In genomic region chr16:18686916-18687315, GRCm38 (mm10) we compare ENCODE assay signal across 8 mouse cellular contexts. TPM values are rescaled to one million over a fixed set of nuclear protein-coding genes. Genes with fewer than 3 reads are reported as not detected.
DNase-seq lines count a peak whose midpoint lies in the region; ATAC-seq and TF ChIP-seq lines count a peak whose summit lies in the region.

No protein-coding gene starts in this region.

- WGBS in forebrain, embryonic 11.5 days, result 1% methylated on average over 16 of the region's 17 CpGs
- WGBS in heart, embryonic 15.5 days, result under 1% methylated on average over 17 of the region's 17 CpGs
- WGBS in liver, embryonic 13.5 days (ENCODE audit: insufficient replicate concordance), result under 1% methylated on average over 17 of the region's 17 CpGs
- WGBS in stomach, embryonic 15.5 days, result 1% methylated on average over 16 of the region's 17 CpGs

- TF ChIP-seq RAD21 in CH12.LX (IDR thresholded peaks at IDR 0.05; ENCODE audit: low read depth, low read length), result no peak

- no peak overlapping the region for H3K4me3 ChIP-seq in CH12.LX (replicated peaks in 1 of 3; ENCODE audit: low read depth in 2 of 3, low read length in 2 of 3, poor library complexity in 1 of 3)
- peak overlapping the region; percentile 21 for H3K4me3 ChIP-seq in brown adipose tissue, adult 24 weeks (ENCODE audit: insufficient read depth, low read depth, low read length)
- peak overlapping the region; percentile 14; the same call in 1 of the 2 replicates for H3K4me3 ChIP-seq in forebrain, embryonic 11.5 days (ENCODE audit: low read depth, low read length)
- H3K4me3 ChIP-seq in heart, embryonic 15.5 days, result peak overlapping the region; percentile 30
- H3K4me3 ChIP-seq in liver, embryonic 13.5 days (replicated peaks), result no peak overlapping the region; the same call in 1 of the 2 replicates
- H3K4me3 ChIP-seq in stomach, embryonic 15.5 days (replicated peaks), result peak overlapping the region; percentile 18

- H3K27ac ChIP-seq in CH12.LX (ENCODE audit: insufficient read depth, low read depth), result no peak overlapping the region
- H3K27ac ChIP-seq in brown adipose tissue, adult 24 weeks (replicated peaks; ENCODE audit: low read depth, low read length), result peak overlapping the region; percentile 82
- H3K27ac ChIP-seq in forebrain, embryonic 11.5 days (ENCODE audit: low read depth, low read length), result peak overlapping the region; percentile 46; the same call in 1 of the 2 replicates
- peak overlapping the region; percentile 67 for H3K27ac ChIP-seq in heart, embryonic 15.5 days
- H3K27ac ChIP-seq in liver, embryonic 13.5 days, result no peak overlapping the region
- H3K27ac ChIP-seq in stomach, embryonic 15.5 days, result peak overlapping the region; percentile 57

- no peaks in the 10 kb centered on the region for H3K36me3 ChIP-seq in CH12.LX (replicated peaks in 1 of 2; ENCODE audit: control insufficient read depth in 1 of 2, insufficient read depth in 1 of 2, low read length in 1 of 2)
- H3K36me3 ChIP-seq in forebrain, embryonic 11.5 days (ENCODE audit: control insufficient read depth, insufficient read depth, low read length), result no peaks in the 10 kb centered on the region
- H3K36me3 ChIP-seq in heart, embryonic 15.5 days, result no peaks in the 10 kb centered on the region
- no peaks in the 10 kb centered on the region for H3K36me3 ChIP-seq in liver, embryonic 13.5 days
- H3K36me3 ChIP-seq in stomach, embryonic 15.5 days, result no peaks in the 10 kb centered on the region

- peaks cover 0 to 10% of the 10 kb centered on the region in 2 experiments; a peak in 2 of 4 replicates for H3K4me1 ChIP-seq in CH12.LX (ENCODE audit: control insufficient read depth in 1 of 2, insufficient read depth in 2 of 2)
- H3K4me1 ChIP-seq in brown adipose tissue, adult 24 weeks (ENCODE audit: control insufficient read depth, insufficient read depth, insufficient read length, low read length), result peaks cover 3% of the 10 kb centered on the region
- H3K4me1 ChIP-seq in forebrain, embryonic 11.5 days (replicated peaks; ENCODE audit: control insufficient read depth, insufficient read depth, low read length), result peaks cover 7% of the 10 kb centered on the region; the same call in 1 of the 2 replicates
- H3K4me1 ChIP-seq in heart, embryonic 15.5 days (replicated peaks), result peaks cover 18% of the 10 kb centered on the region
- H3K4me1 ChIP-seq in liver, embryonic 13.5 days (replicated peaks), result peaks cover 14% of the 10 kb centered on the region
- H3K4me1 ChIP-seq in stomach, embryonic 15.5 days, result peaks cover 9% of the 10 kb centered on the region

- H3K9me3 ChIP-seq in CH12.LX (replicated peaks; ENCODE audit: low read length), result peaks cover 15% of the 10 kb centered on the region
- H3K9me3 ChIP-seq in forebrain, embryonic 11.5 days (ENCODE audit: control insufficient read depth, low read length), result no peaks in the 10 kb centered on the region
- H3K9me3 ChIP-seq in heart, embryonic 15.5 days (replicated peaks), result no peaks in the 10 kb centered on the region
- H3K9me3 ChIP-seq in liver, embryonic 13.5 days (replicated peaks), result no peaks in the 10 kb centered on the region
- H3K9me3 ChIP-seq in stomach, embryonic 15.5 days, result no peaks in the 10 kb centered on the region

- DNase-seq in CH12.LX (ENCODE audit: extremely low read depth), result peak; percentile 79
- DNase-seq in forebrain, embryonic 11.5 days (ENCODE audit: low spot score), result peak; percentile 90
- DNase-seq in kidney, postnatal 25 days, result peak; percentile 86 to 94
- DNase-seq in liver, embryonic 13.5 days, result peak; percentile 42
- peak; percentile 91 for DNase-seq in neural tube, embryonic 10.5 days (ENCODE audit: extremely low spot score, low spot score)

- H3K79me2 ChIP-seq in CH12.LX (replicated peaks; ENCODE audit: control insufficient read depth, extremely low read depth, insufficient read depth, poor library complexity, severe bottlenecking), result no peaks in the 10 kb centered on the region

- no peak overlapping the region for H3K4me2 ChIP-seq in CH12.LX (ENCODE audit: insufficient read depth, low read depth, poor library complexity, severe bottlenecking)
- H3K4me2 ChIP-seq in forebrain, embryonic 11.5 days (ENCODE audit: low read depth, low read length, severe bottlenecking), result peak overlapping the region; percentile 45
- H3K4me2 ChIP-seq in heart, embryonic 15.5 days, result peak overlapping the region; percentile 61
- H3K4me2 ChIP-seq in liver, embryonic 13.5 days, result peak overlapping the region; percentile 47
- peak overlapping the region; percentile 51 for H3K4me2 ChIP-seq in stomach, embryonic 15.5 days

- TF ChIP-seq EP300 in CH12.LX (IDR thresholded peaks at IDR 0.05; ENCODE audit: low read length), result no peak

- dilution Hi-C loops in CH12.LX (cut with MboI; ENCODE audit: extremely low pct_ligation_motif_present, extremely low pct_unique_long_range_greater_than_20kb, low sequenced_read_pairs), result no loop called here

- TF ChIP-seq CTCF in CH12.LX (conservative IDR thresholded peaks at IDR 0.05 in 1 of 2, IDR thresholded peaks at IDR 0.05 in 1 of 2; ENCODE audit: low read depth in 2 of 2, low read length in 2 of 2), result no peak

- no peaks in the 10 kb centered on the region for H3K27me3 ChIP-seq in CH12.LX (replicated peaks)
- H3K27me3 ChIP-seq in forebrain, embryonic 11.5 days (ENCODE audit: control insufficient read depth, insufficient read depth, low read length), result no peaks in the 10 kb centered on the region
- H3K27me3 ChIP-seq in heart, embryonic 15.5 days, result no peaks in the 10 kb centered on the region
- peaks cover 9% of the 10 kb centered on the region for H3K27me3 ChIP-seq in liver, embryonic 13.5 days
- H3K27me3 ChIP-seq in stomach, embryonic 15.5 days (replicated peaks), result no peaks in the 10 kb centered on the region

- in situ Hi-C loops in CH12.LX (cut with MboI; ENCODE audit: low pct_ligation_motif_present, low pct_unique_long_range_greater_than_20kb, low sequenced_read_pairs), result loop anchor here (25.0 kb wide), 2 partner anchors 400 to 575 kb away; no protein-coding TSS in a partner anchor

- TF ChIP-seq POLR2A in CH12.LX (IDR thresholded peaks at IDR 0.05; ENCODE audit: low read depth, low read length), result no peak

- no peak overlapping the region for H3K9ac ChIP-seq in CH12.LX (ENCODE audit: insufficient read depth, low read depth)
- H3K9ac ChIP-seq in forebrain, embryonic 11.5 days (ENCODE audit: low read length), result peak overlapping the region; percentile 37; the same call in 1 of the 2 replicates
- peak overlapping the region; percentile 49 for H3K9ac ChIP-seq in heart, embryonic 15.5 days
- H3K9ac ChIP-seq in liver, embryonic 13.5 days, result no peak overlapping the region
- no peak overlapping the region for H3K9ac ChIP-seq in stomach, embryonic 15.5 days

- peak; percentile 92 for ATAC-seq in forebrain, embryonic 11.5 days (replicated peaks; ENCODE audit: low FRiP score)
- ATAC-seq in heart, embryonic 15.5 days (replicated peaks; ENCODE audit: insufficient number of reproducible peaks, insufficient read depth, low FRiP score, low read depth), result peak; percentile 97
- ATAC-seq in liver, embryonic 13.5 days (ENCODE audit: low read depth), result peak; percentile 93
- ATAC-seq in stomach, embryonic 15.5 days (ENCODE audit: insufficient read depth, low FRiP score, low read depth), result peak; percentile 94

TF ChIP-seq in CH12.LX, 34 proteins besides CTCF, POLR2A, EP300 and RAD21:
- peak; percentile 26; the same call in 1 of the 2 replicates for TF ChIP-seq BHLHE40 (IDR thresholded peaks at IDR 0.05; ENCODE audit: low read depth, low read length)
- no peak for TF ChIP-seq ELF1 (IDR thresholded peaks at IDR 0.05; ENCODE audit: low read depth, low read length)
- TF ChIP-seq RCOR1 (conservative IDR thresholded peaks at IDR 0.05; ENCODE audit: low read depth, low read length), result no peak
- TF ChIP-seq NRF1 (IDR thresholded peaks at IDR 0.05; ENCODE audit: low read depth, low read length), result 0 out of 2 replicates have a peak, but pooled peaks have one; percentile 11
- TF ChIP-seq HCFC1 (IDR thresholded peaks at IDR 0.05; ENCODE audit: low read depth, low read length), result no peak
- no peak for TF ChIP-seq SMC3 (IDR thresholded peaks at IDR 0.05; ENCODE audit: low read depth, low read length)
- TF ChIP-seq GABPA (IDR thresholded peaks at IDR 0.05; ENCODE audit: insufficient replicate concordance, low read depth, low read length), result no peak
- TF ChIP-seq MAFK (IDR thresholded peaks at IDR 0.05; ENCODE audit: insufficient replicate concordance, low read length), result no peak
- TF ChIP-seq JUN (IDR thresholded peaks at IDR 0.05; ENCODE audit: insufficient read depth, low read depth, low read length), result no peak
- TF ChIP-seq KAT2A (IDR thresholded peaks at IDR 0.05; ENCODE audit: insufficient replicate concordance, low read length), result no peak
- no peak for TF ChIP-seq TCF12 (IDR thresholded peaks at IDR 0.05; ENCODE audit: low read depth, low read length)

RNA-seq across cellular contexts. Expression of gene Sept5, which starts 57.2 kb away (rescaled TPM):
- 1.8 and 3.9 TPM in 2 replicates for total RNA-seq in CH12.LX (2012; rRNA removed)
- 0.20 and 0.63 TPM in 2 replicates for total RNA-seq in CH12.LX (2014; rRNA removed)
- 0.35 and 0.56 TPM in 2 replicates for polyA plus RNA-seq in CH12.LX (2012; ENCODE audit: insufficient read length, low read depth)
- polyA plus RNA-seq in brown adipose tissue, adult 24 weeks (2012; ENCODE audit: insufficient read depth, insufficient read length, missing spikeins), result 3.3 and 7.1 TPM in 2 replicates
- polyA plus RNA-seq in forebrain, embryonic 11.5 days (2014; fragmentation: Nextera tagmentation; extraction: Ambion mirVana), result 44.2 and 48.2 TPM in 2 replicates
- polyA plus RNA-seq in heart, embryonic 15.5 days (2015; fragmentation: Nextera tagmentation; extraction: Ambion mirVana), result 8.1 and 14.8 TPM in 2 replicates
- polyA plus RNA-seq in liver, embryonic 13.5 days (2015; fragmentation: Nextera tagmentation; extraction: Ambion mirVana), result 2.4 and 2.6 TPM in 2 replicates
- 21.7 and 22.9 TPM in 2 replicates for polyA plus RNA-seq in stomach, embryonic 15.5 days (2015; fragmentation: Nextera tagmentation; extraction: Ambion mirVana)

Comparison
In these comparisons a context has a peak if more than half of its experiments do, and no peak if none do; other contexts are left out.
1. H3K27ac ChIP-seq: peak in brown adipose tissue, adult 24 weeks (single experiment), forebrain, embryonic 11.5 days (single experiment), heart, embryonic 15.5 days (single experiment) and stomach, embryonic 15.5 days (single experiment); none in CH12.LX (single experiment) and liver, embryonic 13.5 days (single experiment).
2. H3K4me3 ChIP-seq: peak in brown adipose tissue, adult 24 weeks (single experiment), forebrain, embryonic 11.5 days (single experiment), heart, embryonic 15.5 days (single experiment) and stomach, embryonic 15.5 days (single experiment); none in CH12.LX (0 of 3) and liver, embryonic 13.5 days (single experiment).
3. H3K9ac ChIP-seq: peak in forebrain, embryonic 11.5 days (single experiment) and heart, embryonic 15.5 days (single experiment); none in CH12.LX (single experiment), liver, embryonic 13.5 days (single experiment) and stomach, embryonic 15.5 days (single experiment).
4. Peak in every context shown above with its lines, with median percentiles within 50 percentile points of each other: DNase-seq and ATAC-seq.